Mouse (Mus musculus): ENCODE measurements around the gene Oxsr1. TPM values are rescaled to one million over a fixed set of nuclear protein-coding genes. Genes with fewer than 3 reads are reported as not detected.

Gene Oxsr1
- polyA plus RNA-seq, 1 experiment from 2014 or later, result 13.6 TPM

DNA sequence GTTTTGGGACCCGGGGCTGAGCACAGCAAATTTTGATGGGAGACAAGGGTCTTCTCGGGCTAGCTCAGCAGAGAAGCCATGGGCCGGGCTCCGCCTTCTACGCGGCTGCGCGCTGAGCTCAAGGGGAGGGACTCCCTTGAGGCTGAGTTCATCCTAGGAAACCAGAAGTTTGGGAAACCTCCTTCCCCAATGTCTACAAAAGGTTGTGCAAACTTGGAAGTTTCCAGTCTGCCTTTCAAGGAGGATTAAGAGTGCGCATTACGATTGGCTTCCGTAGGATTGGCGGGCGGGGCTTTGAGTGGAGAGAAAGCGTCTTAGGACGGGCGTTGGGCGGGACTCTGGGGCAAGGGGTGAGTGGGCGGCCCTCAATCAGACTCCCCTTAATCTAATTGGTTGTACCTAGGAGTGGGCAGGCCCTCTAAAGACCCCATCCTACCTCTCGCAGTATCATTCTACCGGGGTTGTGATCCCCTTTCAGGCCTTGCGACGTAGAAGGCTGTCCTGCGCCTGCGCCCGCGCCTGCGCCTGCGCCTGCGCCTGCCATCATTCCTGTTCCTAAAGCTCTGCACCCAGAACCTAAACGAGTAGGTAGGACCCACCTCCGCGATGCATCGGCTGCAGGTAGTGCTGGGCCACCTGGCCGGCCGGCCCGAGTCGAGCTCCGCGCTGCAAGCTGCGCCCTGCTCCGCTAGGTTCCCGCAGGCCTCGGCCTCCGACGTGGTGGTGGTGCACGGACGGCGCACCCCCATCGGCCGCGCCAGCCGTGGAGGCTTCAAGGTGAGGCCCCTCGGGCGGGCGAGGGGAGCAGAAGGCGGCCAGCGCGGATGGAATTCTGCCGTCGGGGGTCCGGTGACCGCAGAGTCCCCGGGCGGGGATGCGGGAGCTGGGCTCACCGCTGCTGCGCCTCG is 18.9 kb upstream of the Oxsr1 start, which contains the start of gene Myd88:
TSS of gene Myd88 (minus strand) at position 503 of the 908 bp plus-strand sequence.
- peak within 1 kb of the TSS; percentile 80 for H3K4me2 ChIP-seq (ENCODE audit: low read depth, low read length)
- no peaks in the 10 kb centered on the region for H3K27me3 ChIP-seq (replicated peaks; ENCODE audit: control insufficient read depth, insufficient read depth, low read length)
- H3K4me1 ChIP-seq (ENCODE audit: control insufficient read depth, insufficient read depth, low read length), result peaks cover 9% of the 10 kb centered on the region
- no peaks in the 10 kb centered on the region for H3K9me3 ChIP-seq (ENCODE audit: control insufficient read depth, low read length)
- peaks cover 32% of the 10 kb centered on the region for H3K36me3 ChIP-seq (ENCODE audit: control insufficient read depth, insufficient read depth, low read length)
- DNase-seq (ENCODE audit: low spot score), result peak; percentile 100
- H3K9ac ChIP-seq (ENCODE audit: low read depth, low read length), result peak within 1 kb of the TSS; percentile 83
- peak within 1 kb of the TSS; percentile 76 for H3K4me3 ChIP-seq (ENCODE audit: low read depth, low read length)
- ATAC-seq (ENCODE audit: low read depth), result peak; percentile 99
- peak within 1 kb of the TSS; percentile 86 for H3K27ac ChIP-seq (replicated peaks; ENCODE audit: low read depth, low read length)
- 0% methylated on average over 35 of the region's 68 CpGs for WGBS

DNA sequence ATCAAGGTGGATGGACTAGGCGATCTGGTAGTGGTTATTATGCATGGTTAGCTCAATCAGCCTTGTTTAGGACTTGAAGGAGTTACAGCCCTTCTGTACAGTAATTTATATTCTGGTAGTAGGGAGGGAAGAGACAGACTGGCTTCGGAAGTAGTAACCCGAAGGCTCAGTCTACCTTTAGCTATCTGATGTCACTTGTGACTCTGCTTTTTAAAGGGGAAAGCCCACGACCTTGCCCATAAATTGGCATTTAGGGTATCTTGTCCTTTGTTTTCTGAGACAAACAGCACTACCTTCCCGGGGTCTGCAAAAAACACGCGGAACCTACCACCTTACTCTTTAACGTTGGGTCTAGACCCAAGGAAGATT is 18.0 kb upstream of the Oxsr1 start:
- DNase-seq (ENCODE audit: low spot score), result no peak

DNA sequence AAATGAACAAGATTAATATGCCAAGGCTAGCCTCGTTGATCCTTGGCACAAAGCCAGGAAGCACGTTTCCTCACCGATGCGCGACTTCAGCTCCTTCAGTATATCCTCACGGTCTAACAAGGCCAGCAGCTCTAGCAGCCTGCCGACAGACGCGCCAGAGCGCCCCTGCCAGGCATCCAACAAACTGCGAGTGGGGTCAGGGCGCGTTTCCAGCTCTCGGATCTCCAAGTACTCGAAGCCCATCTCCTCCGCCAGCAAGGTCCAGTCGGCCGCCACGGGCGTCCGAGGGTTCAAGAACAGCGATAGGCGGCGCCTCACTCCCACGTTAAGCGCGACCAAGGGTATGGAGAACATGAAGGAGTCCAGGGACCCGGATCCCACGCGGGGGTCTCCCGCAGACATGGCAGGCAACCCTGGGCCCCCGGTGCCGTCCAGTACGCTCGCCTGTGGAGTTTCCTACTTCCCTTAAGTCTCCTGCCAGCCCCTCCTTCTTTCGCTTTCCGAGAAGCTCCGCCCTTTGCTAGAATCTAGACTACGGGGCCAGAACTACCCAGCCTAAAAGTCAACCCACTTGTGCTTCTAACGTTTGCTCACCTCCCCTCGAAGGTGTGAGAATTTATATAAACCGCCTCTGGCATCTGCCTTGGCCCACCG is 17.5 kb upstream of the Oxsr1 start, which contains the start of gene Acaa1a:
TSS of gene Acaa1a (plus strand) at position 119 of the 654 bp plus-strand sequence.
- peak within 1 kb of the TSS; percentile 76 for H3K9ac ChIP-seq (ENCODE audit: low read depth, low read length)
- H3K27ac ChIP-seq (replicated peaks; ENCODE audit: low read depth, low read length), result peak within 1 kb of the TSS; percentile 86

More for the DNA sequence above, 18.0 kb upstream of the Oxsr1 start:
- Histone ChIP-seq H3K4me1 (ENCODE audit: control insufficient read depth, insufficient read depth, low read length) (peaks cover 9% of the 10 kb centered on the region), H3K27ac (replicated peaks; ENCODE audit: low read depth, low read length) (peak overlapping the region; percentile 86), H3K4me2 (ENCODE audit: low read depth, low read length) (peak overlapping the region; percentile 80), H3K4me3 (ENCODE audit: low read depth, low read length) (peak overlapping the region; percentile 76), H3K27me3 (replicated peaks; ENCODE audit: control insufficient read depth, insufficient read depth, low read length) (no peaks in the 10 kb centered on the region), H3K36me3 (ENCODE audit: control insufficient read depth, insufficient read depth, low read length) (peaks cover 22% of the 10 kb centered on the region), H3K9me3 (ENCODE audit: control insufficient read depth, low read length) (no peaks in the 10 kb centered on the region), H3K9ac (ENCODE audit: low read depth, low read length) (peak overlapping the region; percentile 76)
- no peak for ATAC-seq (ENCODE audit: low read depth)
- WGBS, result 5% methylated on average over 8 of the region's 8 CpGs

DNA sequence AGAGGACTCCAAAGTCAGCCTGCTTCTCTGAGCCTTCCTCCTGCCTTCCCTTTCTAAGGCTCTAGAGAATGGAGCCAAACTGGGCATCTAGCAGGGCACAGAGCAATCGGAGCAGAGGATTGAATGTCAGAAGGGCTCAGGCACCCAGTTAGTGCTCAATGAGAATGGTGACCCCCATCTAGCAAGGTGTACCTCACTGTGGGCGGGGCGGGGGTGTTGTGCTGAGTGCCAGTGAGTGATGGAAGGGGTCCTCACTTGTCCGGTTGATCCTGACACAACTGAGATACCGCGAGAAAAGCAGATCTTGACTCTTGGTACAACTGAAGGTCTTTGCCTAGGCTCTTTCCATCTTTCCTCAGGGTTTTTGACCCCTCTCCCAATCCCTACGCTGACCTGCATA is 16.9 kb upstream of the Oxsr1 start:
- DNase-seq (ENCODE audit: low spot score) (no peak), ATAC-seq (ENCODE audit: low read depth) (no peak)
- peak overlapping the region; percentile 76 for H3K4me3 ChIP-seq (ENCODE audit: low read depth, low read length)
- peak overlapping the region; percentile 76 for H3K9ac ChIP-seq (ENCODE audit: low read depth, low read length)
- H3K4me1 ChIP-seq (ENCODE audit: control insufficient read depth, insufficient read depth, low read length), result peaks cover 9% of the 10 kb centered on the region
- no peaks in the 10 kb centered on the region for H3K27me3 ChIP-seq (replicated peaks; ENCODE audit: control insufficient read depth, insufficient read depth, low read length)
- no peaks in the 10 kb centered on the region for H3K9me3 ChIP-seq (ENCODE audit: control insufficient read depth, low read length)
- H3K27ac ChIP-seq (replicated peaks; ENCODE audit: low read depth, low read length), result no peak overlapping the region
- peak overlapping the region; percentile 80 for H3K4me2 ChIP-seq (ENCODE audit: low read depth, low read length)
- 42% methylated on average over 7 of the region's 7 CpGs for WGBS
- H3K36me3 ChIP-seq (ENCODE audit: control insufficient read depth, insufficient read depth, low read length), result peaks cover 12% of the 10 kb centered on the region

More for the DNA sequence above, 17.5 kb upstream of the Oxsr1 start, which contains the start of gene Acaa1a:
- H3K4me3 ChIP-seq (ENCODE audit: low read depth, low read length), result peak within 1 kb of the TSS; percentile 76
- H3K27me3 ChIP-seq (replicated peaks; ENCODE audit: control insufficient read depth, insufficient read depth, low read length), result no peaks in the 10 kb centered on the region
- H3K4me1 ChIP-seq (ENCODE audit: control insufficient read depth, insufficient read depth, low read length), result peaks cover 9% of the 10 kb centered on the region
- H3K36me3 ChIP-seq (ENCODE audit: control insufficient read depth, insufficient read depth, low read length), result peaks cover 17% of the 10 kb centered on the region
- H3K9me3 ChIP-seq (ENCODE audit: control insufficient read depth, low read length), result no peaks in the 10 kb centered on the region
- no peak for ATAC-seq (ENCODE audit: low read depth)
- peak; percentile 79 for DNase-seq (ENCODE audit: low spot score)
- peak within 1 kb of the TSS; percentile 80 for H3K4me2 ChIP-seq (ENCODE audit: low read depth, low read length)
- WGBS, result 1% methylated on average over 41 of the region's 43 CpGs

DNA sequence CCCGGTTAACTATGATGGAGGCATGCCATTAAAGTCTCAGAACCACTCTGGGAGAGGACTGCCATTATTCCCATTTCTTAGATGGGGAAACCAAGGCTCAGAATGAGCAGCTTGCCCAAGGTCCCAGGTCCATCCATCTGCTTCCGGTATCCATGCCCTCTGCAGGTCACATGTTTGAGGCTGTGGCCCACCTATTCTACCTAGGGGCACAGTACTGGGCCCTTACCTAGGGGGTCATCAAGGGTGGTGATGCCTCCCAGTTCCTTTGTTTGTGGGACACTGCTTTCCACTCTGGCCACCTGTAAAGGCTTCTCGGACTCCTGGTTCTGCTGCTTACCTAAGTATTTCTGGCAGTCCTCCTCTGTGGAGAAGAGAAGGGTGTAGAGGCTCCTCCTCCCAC is 16.1 kb upstream of the Oxsr1 start:
- DNase-seq (ENCODE audit: low spot score) (no peak), ATAC-seq (ENCODE audit: low read depth) (no peak)
- Histone ChIP-seq H3K27me3 (replicated peaks; ENCODE audit: control insufficient read depth, insufficient read depth, low read length) (no peaks in the 10 kb centered on the region), H3K9ac (ENCODE audit: low read depth, low read length) (no peak overlapping the region), H3K4me3 (ENCODE audit: low read depth, low read length) (no peak overlapping the region), H3K4me2 (ENCODE audit: low read depth, low read length) (no peak overlapping the region), H3K27ac (replicated peaks; ENCODE audit: low read depth, low read length) (no peak overlapping the region), H3K36me3 (ENCODE audit: control insufficient read depth, insufficient read depth, low read length) (peaks cover 4% of the 10 kb centered on the region; the same call in 1 of the 2 replicates), H3K4me1 (ENCODE audit: control insufficient read depth, insufficient read depth, low read length) (peaks cover 9% of the 10 kb centered on the region), H3K9me3 (ENCODE audit: control insufficient read depth, low read length) (no peaks in the 10 kb centered on the region)
- WGBS, result 93% methylated on average over 3 of the region's 3 CpGs

DNA sequence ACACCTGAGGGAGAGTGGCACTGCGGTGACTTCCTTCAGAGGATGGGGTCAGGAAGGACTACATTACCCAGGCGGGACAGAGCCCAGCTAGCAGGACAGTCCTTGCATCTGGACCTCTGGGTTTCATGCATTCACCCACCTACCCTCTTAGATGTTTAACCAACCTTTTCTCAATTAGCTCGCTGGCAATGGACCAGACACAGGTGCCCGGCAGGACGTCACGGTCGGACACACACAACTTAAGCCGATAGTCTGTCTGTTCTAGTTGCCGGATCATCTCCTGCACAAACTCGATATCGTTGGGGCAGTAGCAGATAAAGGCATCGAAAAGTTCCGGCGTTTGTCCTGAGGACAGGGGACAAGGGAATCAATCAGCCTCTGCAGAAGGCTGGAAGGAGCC is 15.6 kb upstream of the Oxsr1 start:
- DNase-seq (ENCODE audit: low spot score) (no peak), ATAC-seq (ENCODE audit: low read depth) (no peak)
- H3K9ac ChIP-seq (ENCODE audit: low read depth, low read length), result no peak overlapping the region
- no peak overlapping the region for H3K4me3 ChIP-seq (ENCODE audit: low read depth, low read length)
- H3K27ac ChIP-seq (replicated peaks; ENCODE audit: low read depth, low read length), result no peak overlapping the region
- WGBS, result 93% methylated on average over 13 of the region's 14 CpGs
- peaks cover 9% of the 10 kb centered on the region for H3K4me1 ChIP-seq (ENCODE audit: control insufficient read depth, insufficient read depth, low read length)
- H3K9me3 ChIP-seq (ENCODE audit: control insufficient read depth, low read length), result no peaks in the 10 kb centered on the region
- H3K36me3 ChIP-seq (ENCODE audit: control insufficient read depth, insufficient read depth, low read length), result no peaks in the 10 kb centered on the region
- H3K27me3 ChIP-seq (replicated peaks; ENCODE audit: control insufficient read depth, insufficient read depth, low read length), result no peaks in the 10 kb centered on the region
- no peak overlapping the region for H3K4me2 ChIP-seq (ENCODE audit: low read depth, low read length)

DNA sequence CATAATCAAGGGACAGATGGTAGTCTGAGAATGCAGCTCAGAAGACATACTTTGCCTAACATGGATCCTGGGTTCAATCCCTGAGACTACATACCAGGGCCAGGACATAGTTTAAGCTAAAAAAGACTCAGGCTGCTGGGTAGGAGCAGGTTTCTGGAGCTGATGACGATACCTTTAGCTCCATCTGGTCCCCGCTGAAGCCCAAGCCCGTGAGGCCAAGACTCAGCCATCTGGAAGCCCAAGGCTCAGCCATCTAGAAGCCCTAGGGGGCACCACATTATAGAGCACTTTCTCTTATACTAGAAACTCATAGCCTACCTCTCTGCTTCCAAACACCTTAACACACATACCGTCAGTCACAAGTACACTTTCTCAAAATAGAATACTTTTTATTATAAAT is 13.3 kb upstream of the Oxsr1 start:
- no peak overlapping the region for H3K9ac ChIP-seq (ENCODE audit: low read depth, low read length)
- no peaks in the 10 kb centered on the region for H3K9me3 ChIP-seq (ENCODE audit: control insufficient read depth, low read length)
- 84% methylated on average over 4 of the region's 4 CpGs for WGBS
- DNase-seq (ENCODE audit: low spot score) (no peak), ATAC-seq (ENCODE audit: low read depth) (no peak)
- no peaks in the 10 kb centered on the region for H3K27me3 ChIP-seq (replicated peaks; ENCODE audit: control insufficient read depth, insufficient read depth, low read length)
- no peaks in the 10 kb centered on the region for H3K36me3 ChIP-seq (ENCODE audit: control insufficient read depth, insufficient read depth, low read length)
- no peaks in the 10 kb centered on the region for H3K4me1 ChIP-seq (ENCODE audit: control insufficient read depth, insufficient read depth, low read length)
- no peak overlapping the region for H3K4me3 ChIP-seq (ENCODE audit: low read depth, low read length)
- H3K27ac ChIP-seq (replicated peaks; ENCODE audit: low read depth, low read length), result no peak overlapping the region
- no peak overlapping the region for H3K4me2 ChIP-seq (ENCODE audit: low read depth, low read length)

DNA sequence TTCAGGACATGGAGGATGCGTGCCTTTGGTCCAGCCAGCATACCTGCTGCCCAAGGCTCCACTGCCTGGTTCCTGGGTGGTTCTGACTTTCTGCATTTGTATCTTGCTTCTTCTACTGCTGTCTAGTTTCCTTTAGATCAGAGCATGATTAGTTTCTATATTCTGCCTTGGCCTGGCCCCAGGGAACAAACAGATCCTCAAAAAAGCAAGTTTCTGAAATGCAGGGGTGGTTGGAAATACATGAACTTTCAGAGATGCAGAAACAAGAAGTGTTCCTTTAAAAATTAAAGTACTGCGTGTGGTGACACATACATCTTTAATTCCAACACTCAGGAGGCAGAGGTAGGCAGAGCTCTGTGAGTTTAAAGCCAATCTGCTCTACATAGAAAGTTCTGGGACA is 12.6 kb upstream of the Oxsr1 start:
- Histone ChIP-seq H3K9ac (ENCODE audit: low read depth, low read length) (no peak overlapping the region), H3K4me1 (ENCODE audit: control insufficient read depth, insufficient read depth, low read length) (no peaks in the 10 kb centered on the region), H3K27ac (replicated peaks; ENCODE audit: low read depth, low read length) (no peak overlapping the region), H3K4me2 (ENCODE audit: low read depth, low read length) (no peak overlapping the region), H3K36me3 (ENCODE audit: control insufficient read depth, insufficient read depth, low read length) (no peaks in the 10 kb centered on the region), H3K4me3 (ENCODE audit: low read depth, low read length) (no peak overlapping the region), H3K27me3 (replicated peaks; ENCODE audit: control insufficient read depth, insufficient read depth, low read length) (no peaks in the 10 kb centered on the region), H3K9me3 (ENCODE audit: control insufficient read depth, low read length) (no peaks in the 10 kb centered on the region)
- ATAC-seq (ENCODE audit: low read depth) (no peak), DNase-seq (ENCODE audit: low spot score) (no peak)
- 81% methylated on average over 2 of the region's 2 CpGs for WGBS

Measured in embryonic facial prominence, embryonic 14.5 days (tissue).